Mouse (Mus musculus): ENCODE data around the gene Flad1.
A peak's percentile ranks its signal among the peaks of the same experiment; 100 is the strongest.

The Flad1 gene

GRCm38 (mm10) chr3:89395806-89396653, 15.6 kb downstream of the Flad1 start:
- DNase-seq (ENCODE audit: low read depth, low spot score) = no peak

GRCm38 (mm10) chr3:89395419-89395805, 16.3 kb downstream of the Flad1 start:
- no peak for DNase-seq (ENCODE audit: low read depth, low spot score)

- no peak for DNase-seq (ENCODE audit: low read depth, low spot score)
Observed at GRCm38 (mm10) chr3:89394894-89395256, 16.8 kb downstream of the Flad1 start.

- no peak for DNase-seq (ENCODE audit: low read depth, low spot score)
Observed at GRCm38 (mm10) chr3:89394006-89394893, 17.4 kb downstream of the Flad1 start, which contains the start of gene Zbtb7b. Gene Zbtb7b (minus strand): TSS chr3:89394776.

GRCm38 (mm10) chr3:89393605-89394004, 18.1 kb downstream of the Flad1 start:
- DNase-seq (ENCODE audit: low read depth, low spot score) = peak; percentile 92

GRCm38 (mm10) chr3:89392871-89393311, 18.8 kb downstream of the Flad1 start:
- no peak for DNase-seq (ENCODE audit: low read depth, low spot score)

GRCm38 (mm10) chr3:89391663-89392511, 19.8 kb downstream of the Flad1 start:
- DNase-seq (ENCODE audit: low read depth, low spot score) = no peak

- DNase-seq (ENCODE audit: low read depth, low spot score) = no peak
Observed at GRCm38 (mm10) chr3:89390699-89391662, 20.7 kb downstream of the Flad1 start.

- no peak for DNase-seq (ENCODE audit: low read depth, low spot score)
Observed at GRCm38 (mm10) chr3:89390111-89390515, 21.6 kb downstream of the Flad1 start.

GRCm38 (mm10) chr3:89388901-89389740, 22.5 kb downstream of the Flad1 start:
- no peak for DNase-seq (ENCODE audit: low read depth, low spot score)

GRCm38 (mm10) chr3:89388134-89388881, 23.4 kb downstream of the Flad1 start:
- DNase-seq (ENCODE audit: low read depth, low spot score) = no peak

GRCm38 (mm10) chr3:89387632-89388031, 24.0 kb downstream of the Flad1 start:
- no peak for DNase-seq (ENCODE audit: low read depth, low spot score)

GRCm38 (mm10) chr3:89386438-89387420, 24.9 kb downstream of the Flad1 start:
- no peak for DNase-seq (ENCODE audit: low read depth, low spot score)

- no peak for DNase-seq (ENCODE audit: low read depth, low spot score)
Observed at GRCm38 (mm10) chr3:89385451-89385850, 26.2 kb downstream of the Flad1 start.

GRCm38 (mm10) chr3:89384331-89385076, 27.2 kb downstream of the Flad1 start:
- DNase-seq (ENCODE audit: low read depth, low spot score) = no peak

- DNase-seq (ENCODE audit: low read depth, low spot score) = no peak
Observed at GRCm38 (mm10) chr3:89383651-89384255, 27.9 kb downstream of the Flad1 start.

Measured in telencephalon, adult 2 months (tissue).